ENCODE assay signal across 8 mouse cellular contexts in the genomic region with DNA sequence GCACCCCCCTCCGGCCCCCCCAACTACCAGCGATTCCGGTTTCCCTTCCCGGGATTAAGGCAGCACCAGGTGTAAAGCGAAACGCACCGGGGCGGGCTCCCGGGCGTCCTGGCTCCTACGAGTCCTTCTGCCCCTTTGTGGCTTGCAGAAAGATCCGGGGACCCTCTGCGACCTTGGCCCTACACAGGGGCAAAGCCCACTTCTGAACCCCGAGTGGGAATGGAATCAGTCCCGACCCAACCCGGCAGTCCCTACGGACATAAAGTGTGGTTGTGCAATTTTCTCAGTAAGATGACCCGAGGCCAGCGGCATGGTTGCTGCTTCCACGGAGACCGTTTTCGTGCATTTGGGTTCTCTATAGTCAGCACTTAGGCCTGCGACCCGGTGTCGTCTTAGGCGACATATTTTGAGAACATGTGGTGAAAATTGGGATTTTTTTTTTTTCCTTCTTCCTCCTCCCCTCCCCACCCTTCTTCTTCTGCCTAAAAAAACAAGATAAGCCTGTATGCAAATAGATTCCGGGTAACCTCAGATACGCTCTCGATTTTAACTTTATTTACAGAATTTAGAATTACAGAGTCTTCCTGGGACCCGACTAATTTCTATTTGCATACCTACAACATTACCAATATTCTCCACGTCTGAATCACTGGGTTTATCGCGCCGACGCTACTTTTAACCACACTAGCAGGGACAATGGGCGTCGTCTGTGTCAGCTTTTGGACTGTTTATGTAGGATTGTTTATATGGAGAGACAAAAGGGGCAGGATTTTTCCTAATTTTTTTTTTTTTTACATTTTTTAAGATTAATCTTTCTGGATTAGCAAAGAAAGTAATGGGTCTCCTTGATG. TPM values are rescaled to one million over a fixed set of nuclear protein-coding genes. Genes with fewer than 3 reads are reported as not detected.
DNase-seq lines count a peak whose midpoint lies in the region; ATAC-seq and TF ChIP-seq lines count a peak whose summit lies in the region.

No protein-coding gene starts in this region.

- H3K27ac ChIP-seq in intestine, embryonic 16.5 days (ENCODE audit: low read length) = peak overlapping the region; percentile 70
- peak overlapping the region; percentile 84 for H3K27ac ChIP-seq in lung, embryonic 14.5 days (ENCODE audit: low read depth)

- peak overlapping the region; percentile 77 for H3K4me2 ChIP-seq in intestine, embryonic 16.5 days (ENCODE audit: low read depth, low read length)
- H3K4me2 ChIP-seq in lung, embryonic 14.5 days = peak overlapping the region; percentile 64

- TF ChIP-seq CTCF in lung, embryonic 14.5 days (IDR thresholded peaks at IDR 0.05; ENCODE audit: low read depth) = no peak

- WGBS in intestine, embryonic 16.5 days = 5% methylated on average over 37 of the region's 37 CpGs
- 3% methylated on average over 37 of the region's 37 CpGs for WGBS in lung, embryonic 14.5 days

- no peaks in the 10 kb centered on the region for H3K9me3 ChIP-seq in intestine, embryonic 16.5 days (ENCODE audit: control insufficient read depth, low read length)
- H3K9me3 ChIP-seq in lung, embryonic 14.5 days (ENCODE audit: low read depth, low read length) = no peaks in the 10 kb centered on the region

- ATAC-seq in common myeloid progenitor, adult 5-6 weeks (replicated peaks; ENCODE audit: low read depth, poor library complexity, severe bottlenecking) = peak; percentile 20
- ATAC-seq in granulocyte monocyte progenitor cell, adult 5-6 weeks (replicated peaks; ENCODE audit: poor library complexity, severe bottlenecking) = peak; percentile 13
- ATAC-seq in intestine, embryonic 16.5 days = peak; percentile 57
- 0 out of 2 replicates have a peak, but pooled peaks have one; percentile 9 for ATAC-seq in lung, embryonic 14.5 days (ENCODE audit: insufficient read depth)

- no peaks in the 10 kb centered on the region for H3K36me3 ChIP-seq in intestine, embryonic 16.5 days (ENCODE audit: control insufficient read depth, insufficient read depth, low read length)
- no peaks in the 10 kb centered on the region for H3K36me3 ChIP-seq in lung, embryonic 14.5 days (ENCODE audit: insufficient read depth)

- peak overlapping the region; percentile 54 for H3K4me3 ChIP-seq in intestine, embryonic 16.5 days (ENCODE audit: low read length)
- H3K4me3 ChIP-seq in lung, embryonic 14.5 days (ENCODE audit: low read depth, low read length) = peak overlapping the region; percentile 34

- peak overlapping the region; percentile 76 for H3K9ac ChIP-seq in intestine, embryonic 16.5 days (ENCODE audit: low read depth, low read length)
- H3K9ac ChIP-seq in lung, embryonic 14.5 days = peak overlapping the region; percentile 54

- peaks cover 25% of the 10 kb centered on the region for H3K4me1 ChIP-seq in intestine, embryonic 16.5 days (ENCODE audit: control insufficient read depth, insufficient read depth, low read length)
- peaks cover 29% of the 10 kb centered on the region for H3K4me1 ChIP-seq in lung, embryonic 14.5 days (ENCODE audit: insufficient read depth)

- DNase-seq in cerebellum, postnatal 10 days = peak; percentile 20 to 25
- DNase-seq in cerebellum, adult 9-10 months = no peak
- DNase-seq in lung, embryonic 14.5 days = peak; percentile 66
- DNase-seq in ovary, postnatal 14 days (ENCODE audit: low spot score) = peak; percentile 29
- DNase-seq in frontal cortex, postnatal 10 days (ENCODE audit: low spot score in 2 of 2) = no peak

- H3K27me3 ChIP-seq in intestine, embryonic 16.5 days (replicated peaks; ENCODE audit: control insufficient read depth, insufficient read depth, low read length) = no peaks in the 10 kb centered on the region
- no peaks in the 10 kb centered on the region for H3K27me3 ChIP-seq in lung, embryonic 14.5 days (ENCODE audit: insufficient read depth, low read length)

RNA-seq across cellular contexts. Expression of a gene that starts 5.7 kb away (rescaled TPM):
- 33.2 and 40.1 TPM in 2 replicates for total RNA-seq in common myeloid progenitor, adult 5-6 weeks (2017)
- total RNA-seq in granulocyte monocyte progenitor cell, adult 5-6 weeks (2014; fragmentation: Nextera tagmentation) = 43.1 and 67.6 TPM in 2 replicates
- total RNA-seq in granulocyte monocyte progenitor cell, adult 5-6 weeks (2017) = 29.8 and 36.0 TPM in 2 replicates
- polyA plus RNA-seq in intestine, embryonic 16.5 days (2015; fragmentation: Nextera tagmentation; extraction: Ambion mirVana) = 2.4 and 2.9 TPM in 2 replicates
- 4.9 and 6.0 TPM in 2 replicates for polyA plus RNA-seq in lung, embryonic 14.5 days (2014; fragmentation: Nextera tagmentation; extraction: Ambion mirVana)

Comparison
In these comparisons a context has a peak if more than half of its experiments do, and no peak if none do; other contexts are left out.
1. DNase-seq: peak in cerebellum, postnatal 10 days (2 of 2), lung, embryonic 14.5 days (single experiment) and ovary, postnatal 14 days (single experiment); none in cerebellum, adult 9-10 months (single experiment) and frontal cortex, postnatal 10 days (0 of 2).
2. Peak in every context shown above with its lines, with median percentiles within 50 percentile points of each other: ATAC-seq.